Mouse (Mus musculus) MEL (cell line): ENCODE measurements around the gene Snurf.

Experiments
- CTCF ChIP-seq, 3 experiments: IDR thresholded peaks in 2 of 3; conservative IDR thresholded peaks in 1 of 3; 2 replicates each; pipeline ENCODE4 v1.5.1; 2011 to 2012; ENCODE audit warnings: low read length in 3 of 3, low read depth in 2 of 3, mild to moderate bottlenecking in 2 of 3, improper control_type of control experiment in 1 of 3, inconsistent platforms in 1 of 3, mixed read lengths in 1 of 3, moderate library complexity in 1 of 3; ENCODE audit not compliant: control insufficient read depth in 1 of 3, insufficient read depth in 1 of 3, poor library complexity in 1 of 3, severe bottlenecking in 1 of 3
- HCFC1 ChIP-seq: IDR thresholded peaks from 2 replicates; pipeline ENCODE4 v1.6.1; 2012; ENCODE audit warnings: low read depth, mild to moderate bottlenecking, inconsistent platforms, low read length, improper control_type of control experiment, moderate library complexity
- MAZ ChIP-seq: IDR thresholded peaks from 2 replicates; pipeline ENCODE4 v1.6.1; 2012; ENCODE audit warnings: low read depth, mild to moderate bottlenecking, inconsistent platforms, low read length, improper control_type of control experiment
- POLR2A ChIP-seq, 2 experiments: IDR thresholded peaks; 2 replicates each; pipeline ENCODE4 v1.6.1; 2011 to 2012; ENCODE audit warnings: low read length in 2 of 2, mild to moderate bottlenecking in 2 of 2, control low read depth in 1 of 2, improper control_type of control experiment in 1 of 2, low read depth in 1 of 2, moderate library complexity in 1 of 2; ENCODE audit not compliant: control insufficient read depth in 1 of 2, insufficient read depth in 1 of 2, poor library complexity in 1 of 2
- SIN3A ChIP-seq: IDR thresholded peaks from 2 replicates; pipeline ENCODE4 v1.6.1; 2012; ENCODE audit warnings: low read length, improper control_type of control experiment, inconsistent platforms
- TBP ChIP-seq: IDR thresholded peaks from 2 replicates; pipeline ENCODE4 v1.8.0; 2011; ENCODE audit warnings: low read depth, low read length, improper control_type of control experiment
- UBTF ChIP-seq: IDR thresholded peaks from 2 replicates; pipeline ENCODE4 v1.6.1; 2012; ENCODE audit warnings: low read depth, mild to moderate bottlenecking, inconsistent platforms, low read length, improper control_type of control experiment, moderate library complexity, borderline replicate concordance; ENCODE audit not compliant: insufficient read depth
- USF2 ChIP-seq, 2 experiments: IDR thresholded peaks; 2 replicates each; pipeline ENCODE4 v1.6.1; 2011 to 2012; ENCODE audit warnings: improper control_type of control experiment in 2 of 2, low read length in 2 of 2, borderline replicate concordance in 1 of 2, inconsistent platforms in 1 of 2, low read depth in 1 of 2, mild to moderate bottlenecking in 1 of 2; ENCODE audit not compliant: insufficient read depth in 1 of 2

- TF ChIP-seq CTCF (IDR thresholded peaks at IDR 0.05 in 2 of 3, conservative IDR thresholded peaks at IDR 0.05 in 1 of 3; ENCODE audit: control insufficient read depth in 1 of 3, insufficient read depth in 1 of 3, low read depth in 2 of 3, low read length in 3 of 3, poor library complexity in 1 of 3, severe bottlenecking in 1 of 3) (no peak), MAZ (no peak), TBP (no peak), USF2 (IDR thresholded peaks at IDR 0.05; ENCODE audit: borderline replicate concordance in 1 of 2, insufficient read depth in 1 of 2, low read depth in 1 of 2, low read length in 2 of 2) (no peak), SIN3A (no peak), UBTF (no peak), HCFC1 (no peak), POLR2A (IDR thresholded peaks at IDR 0.05; ENCODE audit: control insufficient read depth in 1 of 2, insufficient read depth in 1 of 2, low read depth in 1 of 2, low read length in 2 of 2, poor library complexity in 1 of 2) (no peak)
These were observed 26.2 kb downstream of the Snurf start for GRCm38 (mm10) chr7:59978646-59979045.
